Mouse (Mus musculus) embryonic stem cell, embryonic (primary cell): ENCODE results near the gene E030025P04Rik.

Experiments used
- CTCF ChIA-PET, 4 experiments: fragments of 300-600 bp in 2 of 4; fragments of 350-600 bp in 2 of 4; sonication (Branson Sonifier 250); formaldehyde crosslinking; loops; one replicate each; lab custom pipeline; 2022; ENCODE audit warnings: inconsistent platforms in 2 of 4; lab: Charles Lee
- POLR2A ChIA-PET, 4 experiments: fragments of 300-600 bp in 2 of 4; fragments of 350-600 bp in 2 of 4; sonication (Branson Sonifier 250); formaldehyde crosslinking; loops; one replicate each; lab custom pipeline; 2022; ENCODE audit warnings: antibody characterized with exemption in 4 of 4, inconsistent platforms in 1 of 4; lab: Charles Lee

Gene E030025P04Rik

DNA sequence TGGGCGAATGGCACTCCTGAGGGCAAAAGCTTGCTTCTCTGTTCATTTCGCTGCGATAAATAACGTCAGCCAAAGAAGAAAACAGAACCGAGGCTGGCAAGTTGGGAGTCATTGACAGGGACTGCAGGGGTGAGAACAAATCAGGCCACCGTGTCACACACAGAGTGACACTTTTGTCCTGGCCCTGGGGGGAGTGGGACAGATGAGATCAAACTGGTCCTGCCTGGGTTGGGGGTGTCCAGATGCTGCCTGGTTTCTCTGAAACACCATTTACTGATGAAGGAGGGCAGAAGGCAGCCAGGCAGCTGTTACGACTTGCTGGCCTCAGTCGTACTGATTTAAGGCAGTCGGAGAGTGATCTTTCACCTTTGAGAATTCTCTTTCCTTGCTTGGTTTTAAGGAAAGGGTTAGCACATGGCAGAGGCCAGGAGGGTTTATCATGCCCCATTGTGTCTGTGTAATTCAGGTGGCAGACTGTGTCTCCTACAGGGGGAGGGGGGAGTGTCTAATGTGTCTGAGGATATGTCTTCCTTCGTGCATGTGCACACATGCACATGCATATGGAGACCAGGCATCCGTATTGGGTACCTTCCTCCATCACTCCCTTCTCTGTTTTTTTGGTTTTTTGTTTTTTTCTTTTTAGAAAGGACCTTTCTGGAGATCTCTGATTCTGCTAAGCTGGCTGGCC is 36.5 kb downstream of the E030025P04Rik start:
- ChIA-PET CTCF (interaction anchor here in 1 of 4 experiments (0.6 to 0.7 kb wide), 2 partner anchors 85 to 732 kb away, joined by 3 to 6 read pairs; no protein-coding TSS in a partner anchor), POLR2A (interaction anchor here in 1 of 4 experiments (0.6 kb wide), 1 partner anchor 185 kb away, joined by 8 read pairs; no protein-coding TSS in a partner anchor)

GRCm38 (mm10) chr11:109106751-109107150 is 37.4 kb downstream of the E030025P04Rik start:
- POLR2A ChIA-PET: interaction anchor here in 1 of 4 experiments (0.6 kb wide), 1 partner anchor 184 kb away, joined by 8 read pairs; no protein-coding TSS in a partner anchor
- CTCF ChIA-PET: interaction anchor here in 1 of 4 experiments (0.6 kb wide), 1 partner anchor 64 kb away, joined by 3 read pairs; no protein-coding TSS in a partner anchor

DNA sequence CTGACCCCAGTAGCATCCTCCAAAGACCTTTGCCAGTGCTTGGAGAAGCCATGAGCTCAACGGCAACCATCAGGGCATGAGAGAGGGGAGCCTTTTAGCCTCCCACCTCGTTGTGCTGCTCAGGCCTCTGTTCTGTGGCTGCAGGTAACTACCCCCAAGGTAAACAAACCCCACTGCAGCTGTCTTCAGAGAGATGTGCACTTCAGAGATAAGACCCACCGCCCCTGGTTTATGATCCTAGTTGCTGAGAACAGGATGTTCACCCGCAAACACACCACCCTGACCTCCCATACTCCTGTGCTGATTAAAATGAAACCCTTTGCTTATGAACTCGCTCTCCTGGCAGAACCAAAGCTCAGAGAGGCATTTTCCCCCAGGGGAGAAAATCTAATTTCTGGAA is 38.0 kb downstream of the E030025P04Rik start:
- ChIA-PET POLR2A (no interaction called here), CTCF (no interaction called here)

GRCm38 (mm10) chr11:109103386-109103785 is 40.8 kb downstream of the E030025P04Rik start:
- ChIA-PET CTCF (no interaction called here), POLR2A (no interaction called here)

- CTCF ChIA-PET: interaction anchor here in 1 of 4 experiments (0.6 kb wide), 1 partner anchor 330 kb away, joined by 5 read pairs; no protein-coding TSS in a partner anchor
- POLR2A ChIA-PET: no interaction called here
Measured at GRCm38 (mm10) chr11:109102646-109103045, 41.5 kb downstream of the E030025P04Rik start.

- ChIA-PET CTCF (no interaction called here), POLR2A (no interaction called here)
Measured at GRCm38 (mm10) chr11:109100266-109100665, 43.9 kb downstream of the E030025P04Rik start.

GRCm38 (mm10) chr11:109091821-109092220 is 52.3 kb downstream of the E030025P04Rik start:
- ChIA-PET CTCF (interaction anchor here in 2 of 4 experiments (0.6 kb wide), 2 partner anchors 18 to 720 kb away, joined by 3 to 4 read pairs; no protein-coding TSS in a partner anchor), POLR2A (no interaction called here)
